Mouse (Mus musculus) forebrain, embryonic 16.5 days (tissue): ENCODE measurements around the gene Gm9821. TPM values are rescaled to one million over a fixed set of nuclear protein-coding genes. Genes with fewer than 3 reads are reported as not detected.

Experiments
- ATAC-seq: fragments of 200-750 bp; cut with Nextera tagmentation; 2 replicates; pipeline ENCODE4 v1.8.0; 2017; ENCODE audit warnings: mild to moderate bottlenecking, moderate library complexity
- H3K27ac ChIP-seq: fragments of 300-500 bp; sonication (generic); 2 replicates; pipeline ENCODE4 v1.5.1; 2014; ENCODE audit warnings: low read length, control low read depth
- H3K27me3 ChIP-seq: fragments of 300-500 bp; sonication (generic); replicated peaks from 2 replicates; pipeline ENCODE4 v1.6.1; 2014; ENCODE audit warnings: low read length; ENCODE audit not compliant: control insufficient read depth, insufficient read depth
- H3K36me3 ChIP-seq: fragments of 300-500 bp; sonication (generic); 2 replicates; pipeline ENCODE4 v1.6.1; 2014; ENCODE audit not compliant: control insufficient read depth, insufficient read depth
- H3K4me1 ChIP-seq: fragments of 300-500 bp; sonication (generic); replicated peaks from 2 replicates; pipeline ENCODE4 v1.6.1; 2014; ENCODE audit warnings: low read length; ENCODE audit not compliant: control insufficient read depth, insufficient read depth
- H3K4me2 ChIP-seq: fragments of 300-500 bp; sonication (generic); 2 replicates; pipeline ENCODE4 v1.6.1; 2014; ENCODE audit warnings: mild to moderate bottlenecking, low read length, control low read depth
- H3K4me3 ChIP-seq: fragments of 300-500 bp; sonication (generic); replicated peaks from 2 replicates; pipeline ENCODE4 v1.5.1; 2014; ENCODE audit warnings: mild to moderate bottlenecking, low read length, control low read depth
- H3K9ac ChIP-seq: fragments of 300-500 bp; sonication (generic); replicated peaks from 2 replicates; pipeline ENCODE4 v1.6.1; 2014; ENCODE audit warnings: low read depth, low read length, control low read depth
- H3K9me3 ChIP-seq: fragments of 300-500 bp; sonication (generic); 2 replicates; pipeline ENCODE4 v1.6.1; 2016; ENCODE audit warnings: low read length; ENCODE audit not compliant: control insufficient read depth
- WGBS: fragments of 180-500 bp; shearing (Covaris S2); extraction: QIAGEN DNeasy Blood & Tissue Kit; methylation state at CpG from one replicate; pipeline ENCODE4 v1.1.7; 2014; 5-methylcytosine and 5-hydroxymethylcytosine counted together
- polyA plus RNA-seq: library from polyadenylated mRNA; unstranded; fragments of >200 nt; fragmentation: Nextera tagmentation; extraction: Ambion mirVana; gene quantifications from 2 replicates; pipeline ENCODE4 v1.2.1, GENCODE M21; 2015

Gene Gm9821
- polyA plus RNA-seq, 1 experiment from 2014 or later, result 0.46 TPM

GRCm38 (mm10) chr2:91923415-91924337 lies 21.8 kb upstream of the Gm9821 start:
- 4% methylated on average over 54 of the region's 54 CpGs for WGBS
- Histone ChIP-seq H3K4me3 (peak overlapping the region; percentile 78), H3K27me3 (peaks cover 34% of the 10 kb centered on the region), H3K9ac (no peak overlapping the region), H3K4me1 (peaks cover 25% of the 10 kb centered on the region), H3K4me2 (peak overlapping the region; percentile 93), H3K27ac (no peak overlapping the region), H3K36me3 (peaks cover under 1% of the 10 kb centered on the region; the same call in 1 of the 2 replicates), H3K9me3 (no peaks in the 10 kb centered on the region)
- ATAC-seq, result 0 out of 2 replicates have a peak, but pooled peaks have one; percentile 19

- H3K27ac ChIP-seq, result no peak overlapping the region
- H3K27me3 ChIP-seq, result peaks cover 34% of the 10 kb centered on the region
- no peak overlapping the region for H3K4me3 ChIP-seq
- H3K4me1 ChIP-seq, result peaks cover 26% of the 10 kb centered on the region
- 73% methylated on average over 1 of the region's 1 CpGs for WGBS
- H3K9me3 ChIP-seq, result no peaks in the 10 kb centered on the region
- no peak overlapping the region for H3K4me2 ChIP-seq
- no peak overlapping the region for H3K9ac ChIP-seq
- ATAC-seq, result no peak
- no peaks in the 10 kb centered on the region for H3K36me3 ChIP-seq
These were observed 20.8 kb upstream of the Gm9821 start for GRCm38 (mm10) chr2:91924726-91925125.

- H3K27me3 ChIP-seq, result peaks cover 33% of the 10 kb centered on the region
- peaks cover 33% of the 10 kb centered on the region for H3K4me1 ChIP-seq
- no peak overlapping the region for H3K4me3 ChIP-seq
- H3K4me2 ChIP-seq, result no peak overlapping the region
- H3K9ac ChIP-seq, result no peak overlapping the region
- no peaks in the 10 kb centered on the region for H3K36me3 ChIP-seq
- no peaks in the 10 kb centered on the region for H3K9me3 ChIP-seq
- H3K27ac ChIP-seq, result no peak overlapping the region
- no peak for ATAC-seq
- WGBS, result 81% methylated on average over 15 of the region's 15 CpGs
These were observed 20.1 kb upstream of the Gm9821 start for GRCm38 (mm10) chr2:91925442-91925841.

GRCm38 (mm10) chr2:91926949-91927348 lies 18.6 kb upstream of the Gm9821 start, which contains the start of gene Chrm4:
Gene Chrm4, plus strand, starts transcription at chr2:91927249.
- Histone ChIP-seq H3K4me3 (no peak within 1 kb of the TSS), H3K4me1 (peaks cover 38% of the 10 kb centered on the region), H3K9me3 (no peaks in the 10 kb centered on the region), H3K36me3 (no peaks in the 10 kb centered on the region), H3K27ac (no peak within 1 kb of the TSS), H3K4me2 (no peak within 1 kb of the TSS), H3K9ac (no peak within 1 kb of the TSS), H3K27me3 (peaks cover 26% of the 10 kb centered on the region)
- 94% methylated on average over 3 of the region's 3 CpGs for WGBS
- no peak for ATAC-seq

- no peak overlapping the region for H3K9ac ChIP-seq
- no peak for ATAC-seq
- H3K4me3 ChIP-seq, result no peak overlapping the region
- H3K4me2 ChIP-seq, result no peak overlapping the region
- H3K36me3 ChIP-seq, result no peaks in the 10 kb centered on the region
- H3K27ac ChIP-seq, result no peak overlapping the region
- peaks cover 37% of the 10 kb centered on the region for H3K4me1 ChIP-seq
- H3K9me3 ChIP-seq, result no peaks in the 10 kb centered on the region
- WGBS, result 43% methylated on average over 34 of the region's 34 CpGs
- H3K27me3 ChIP-seq, result peaks cover 16% of the 10 kb centered on the region
These were observed 17.5 kb upstream of the Gm9821 start for GRCm38 (mm10) chr2:91927826-91928533.

- no peak overlapping the region for H3K9ac ChIP-seq
These were observed 16.8 kb upstream of the Gm9821 start for GRCm38 (mm10) chr2:91928534-91929350.

GRCm38 (mm10) chr2:91929455-91929854 lies 16.0 kb upstream of the Gm9821 start:
- Histone ChIP-seq H3K9ac (0 out of 2 replicates have a peak overlapping the region, but pooled peaks have one; percentile 19), H3K27me3 (peaks cover 3% of the 10 kb centered on the region; the same call in 1 of the 2 replicates), H3K4me1 (peaks cover 27% of the 10 kb centered on the region), H3K36me3 (no peaks in the 10 kb centered on the region), H3K27ac (no peak overlapping the region), H3K9me3 (no peaks in the 10 kb centered on the region), H3K4me3 (no peak overlapping the region; the same call in 1 of the 2 replicates), H3K4me2 (peak overlapping the region; percentile 86)
- no peak for ATAC-seq
- WGBS, result 48% methylated on average over 3 of the region's 3 CpGs

More at GRCm38 (mm10) chr2:91928534-91929350, 16.8 kb upstream of the Gm9821 start:
- Histone ChIP-seq H3K27me3 (peaks cover 10% of the 10 kb centered on the region; the same call in 1 of the 2 replicates), H3K4me1 (peaks cover 29% of the 10 kb centered on the region), H3K9me3 (no peaks in the 10 kb centered on the region), H3K4me2 (no peak overlapping the region), H3K36me3 (no peaks in the 10 kb centered on the region), H3K4me3 (no peak overlapping the region), H3K27ac (no peak overlapping the region)
- WGBS, result 77% methylated on average over 23 of the region's 23 CpGs
- no peak for ATAC-seq

- H3K4me3 ChIP-seq, result peak overlapping the region; percentile 67
- no peaks in the 10 kb centered on the region for H3K9me3 ChIP-seq
- ATAC-seq, result no peak
- H3K4me2 ChIP-seq, result peak overlapping the region; percentile 86
- H3K9ac ChIP-seq, result peak overlapping the region; percentile 19; the same call in 1 of the 2 replicates
- 3% methylated on average over 12 of the region's 12 CpGs for WGBS
- H3K27ac ChIP-seq, result no peak overlapping the region
- peaks cover 27% of the 10 kb centered on the region for H3K4me1 ChIP-seq
- no peaks in the 10 kb centered on the region for H3K36me3 ChIP-seq
- H3K27me3 ChIP-seq, result no peaks in the 10 kb centered on the region
These were observed 15.6 kb upstream of the Gm9821 start for GRCm38 (mm10) chr2:91929936-91930335.
